Mouse (Mus musculus): ENCODE results near the gene Tmem79.
"Not testable (repeated sequence)": the region's sequence is repeated elsewhere in the genome, so short reads cannot be mapped to it uniquely, and the experiment has no call there.

Tmem79 gene

GRCm38 (mm10) chr3:88284815-88285564, 51.0 kb downstream of the Tmem79 start:
- DNase-seq (ENCODE audit: low spot score): not testable (repeated sequence)

GRCm38 (mm10) chr3:88281141-88281916, 54.6 kb downstream of the Tmem79 start:
- not testable (repeated sequence) for DNase-seq (ENCODE audit: low spot score)

- no peak for DNase-seq (ENCODE audit: low spot score)
These were observed 55.9 kb downstream of the Tmem79 start for GRCm38 (mm10) chr3:88280035-88280434.

Data from layer of hippocampus, adult 9-10 months (tissue).